Mouse (Mus musculus) liver (tissue): ENCODE measurements around the gene Nat8f6.
"Not testable (repeated sequence)": the region's sequence is repeated elsewhere in the genome, so short reads cannot be mapped to it uniquely, and the experiment has no call there.

Experiments used
- DNase-seq: peaks from one replicate; pipeline ENCODE4 v3.0.0-alpha.2; 2020; ENCODE audit warnings: mixed read lengths

The Nat8f6 gene

GRCm38 (mm10) chr6:85820837-85821236, at the start of gene Nat8f6, which contains the start of gene Nat8f5:
Nat8f6 (minus strand) TSS chr6:85820954.
Nat8f5 (minus strand) TSS chr6:85820972.
- DNase-seq, result no peak

GRCm38 (mm10) chr6:85869006-85869405, 48.3 kb upstream of the Nat8f6 start, which contains the start of gene Nat8f2:
Nat8f2 (minus strand) TSS chr6:85869158.
- not testable (repeated sequence) for DNase-seq

- no peak for DNase-seq
Measured at GRCm38 (mm10) chr6:85867726-85868690, 47.3 kb upstream of the Nat8f6 start.

- DNase-seq, result not testable (repeated sequence)
Measured at GRCm38 (mm10) chr6:85866995-85867394, 46.2 kb upstream of the Nat8f6 start.

GRCm38 (mm10) chr6:85866166-85866565, 45.4 kb upstream of the Nat8f6 start:
- not testable (repeated sequence) for DNase-seq

- DNase-seq, result not testable (repeated sequence)
Measured at GRCm38 (mm10) chr6:85864900-85865639, 44.3 kb upstream of the Nat8f6 start.

- DNase-seq, result no peak
Measured at GRCm38 (mm10) chr6:85863840-85864239, 43.1 kb upstream of the Nat8f6 start.

- no peak for DNase-seq
Measured at GRCm38 (mm10) chr6:85863136-85863535, 42.4 kb upstream of the Nat8f6 start.

- DNase-seq, result no peak
Measured at GRCm38 (mm10) chr6:85862565-85862964, 41.8 kb upstream of the Nat8f6 start.

- no peak for DNase-seq
Measured at GRCm38 (mm10) chr6:85861247-85861646, 40.5 kb upstream of the Nat8f6 start.

GRCm38 (mm10) chr6:85856194-85856678, 35.5 kb upstream of the Nat8f6 start:
- no peak for DNase-seq

- DNase-seq, result no peak
Measured at GRCm38 (mm10) chr6:85853481-85853880, 32.7 kb upstream of the Nat8f6 start.

- no peak for DNase-seq
Measured at GRCm38 (mm10) chr6:85851062-85851773, 30.5 kb upstream of the Nat8f6 start.

GRCm38 (mm10) chr6:85849240-85849639, 28.5 kb upstream of the Nat8f6 start:
- no peak for DNase-seq

GRCm38 (mm10) chr6:85848140-85848539, 27.4 kb upstream of the Nat8f6 start:
- DNase-seq, result no peak

GRCm38 (mm10) chr6:85846921-85847320, 26.2 kb upstream of the Nat8f6 start:
- no peak for DNase-seq

GRCm38 (mm10) chr6:85843677-85844458, 23.1 kb upstream of the Nat8f6 start:
- DNase-seq, result not testable (repeated sequence)

GRCm38 (mm10) chr6:85839982-85840381, 19.2 kb upstream of the Nat8f6 start:
- no peak for DNase-seq

- no peak for DNase-seq
Measured at GRCm38 (mm10) chr6:85838674-85839073, 17.9 kb upstream of the Nat8f6 start.

GRCm38 (mm10) chr6:85837307-85837706, 16.6 kb upstream of the Nat8f6 start:
- peak; percentile 32 for DNase-seq

GRCm38 (mm10) chr6:85836827-85837226, 16.1 kb upstream of the Nat8f6 start:
- DNase-seq, result peak; percentile 30

GRCm38 (mm10) chr6:85836098-85836497, 15.3 kb upstream of the Nat8f6 start:
- not testable (repeated sequence) for DNase-seq
